ENCODE assay signal across 8 mouse cellular contexts in the genomic region with DNA sequence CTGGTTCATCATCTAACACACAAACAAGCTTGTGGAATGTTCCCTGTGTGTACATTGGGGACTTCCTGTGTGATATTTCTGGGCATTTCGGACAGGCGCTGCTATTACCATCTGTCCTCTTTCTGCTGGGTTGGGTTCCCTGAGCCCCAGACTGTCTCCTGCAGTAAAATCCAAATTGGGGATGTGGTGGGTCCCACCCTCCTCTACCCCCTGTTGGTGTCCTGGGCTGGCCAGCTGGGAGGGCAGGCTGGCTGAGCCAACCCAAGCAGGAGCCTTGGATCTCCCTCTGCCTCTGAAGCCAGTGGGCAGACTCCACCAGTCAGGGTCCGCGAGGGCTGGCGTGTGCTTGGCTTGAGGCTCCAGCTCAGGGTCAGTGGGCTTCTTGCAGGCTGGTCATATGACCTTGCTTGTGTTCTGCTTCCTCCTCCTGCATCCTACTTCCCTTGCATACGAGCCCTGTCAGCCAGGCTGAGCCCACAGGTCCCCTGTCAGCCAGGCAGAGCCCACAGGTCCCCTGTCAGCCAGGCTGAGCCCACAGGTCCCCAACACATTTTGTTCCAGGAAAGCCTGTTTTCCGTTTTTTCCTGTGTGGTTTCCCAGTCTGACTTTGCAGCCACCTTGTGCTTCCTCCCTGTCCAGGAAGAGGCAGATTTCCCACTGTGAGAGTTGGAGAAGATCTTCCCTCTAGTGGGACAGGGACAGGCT. TPM values are rescaled to one million over a fixed set of nuclear protein-coding genes. Genes with fewer than 3 reads are reported as not detected.
A peak's percentile ranks its signal among the peaks of the same experiment; 100 is the strongest.
DNase-seq lines count a peak whose midpoint lies in the region; ATAC-seq and TF ChIP-seq lines count a peak whose summit lies in the region.

No protein-coding gene starts in this region.

- TF ChIP-seq POLR2A in heart, adult 2 months (IDR thresholded peaks at IDR 0.05; ENCODE audit: insufficient read depth, low read depth, low read length), result no peak

- no peak for ATAC-seq in heart, embryonic 16.5 days (replicated peaks; ENCODE audit: extremely low read depth, insufficient read depth, low FRiP score)
- peak; percentile 42 for ATAC-seq in lung, embryonic 16.5 days (ENCODE audit: low read depth)
- ATAC-seq in inflammation-experienced regulatory T-cells, adult 6 months, result no peak

- peaks cover 3% of the 10 kb centered on the region; the same call in 1 of the 2 replicates for H3K36me3 ChIP-seq in heart, adult 2 months (ENCODE audit: control insufficient read depth, insufficient read depth, low read length)
- no peaks in the 10 kb centered on the region for H3K36me3 ChIP-seq in heart, embryonic 16.5 days (ENCODE audit: control insufficient read depth, insufficient read depth)
- no peaks in the 10 kb centered on the region for H3K36me3 ChIP-seq in lung, embryonic 16.5 days (ENCODE audit: control insufficient read depth, insufficient read depth, low read length)

- peak overlapping the region; percentile 28 for H3K9ac ChIP-seq in heart, adult 2 months (ENCODE audit: low read depth, low read length)
- H3K9ac ChIP-seq in heart, embryonic 16.5 days (ENCODE audit: low read length), result peak overlapping the region; percentile 55
- peak overlapping the region; percentile 54 for H3K9ac ChIP-seq in lung, embryonic 16.5 days (ENCODE audit: low read length)

- H3K4me2 ChIP-seq in heart, embryonic 16.5 days (ENCODE audit: low read depth, low read length), result peak overlapping the region; percentile 41
- H3K4me2 ChIP-seq in lung, embryonic 16.5 days (ENCODE audit: low read depth, low read length), result peak overlapping the region; percentile 45

- DNase-seq in heart, adult 2 months, result peak; percentile 50 to 51
- no peak for DNase-seq in heart, adult 11 months
- peak; percentile 64 for DNase-seq in brain, adult 2 months (ENCODE audit: low read depth, low spot score)
- DNase-seq in ovary, postnatal 36 days (ENCODE audit: low spot score), result no peak
- DNase-seq in ovary, adult 18-20 months (ENCODE audit: low spot score), result no peak

- no peak for TF ChIP-seq EP300 in heart, adult 2 months (IDR thresholded peaks at IDR 0.05; ENCODE audit: insufficient read depth, low read depth, low read length)

- no peak overlapping the region for H3K4me3 ChIP-seq in heart, adult 2 months
- H3K4me3 ChIP-seq in heart, embryonic 16.5 days (ENCODE audit: low read length), result no peak overlapping the region
- H3K4me3 ChIP-seq in lung, embryonic 16.5 days (ENCODE audit: low read length), result peak overlapping the region; percentile 10; the same call in 1 of the 2 replicates

- H3K79me2 ChIP-seq in heart, adult 2 months (replicated peaks; ENCODE audit: control insufficient read depth, insufficient read depth, low read length), result peaks cover 8% of the 10 kb centered on the region

- peaks cover 59% of the 10 kb centered on the region for H3K4me1 ChIP-seq in heart, adult 2 months (ENCODE audit: control insufficient read depth, insufficient read depth, low read length)
- H3K4me1 ChIP-seq in heart, embryonic 16.5 days (ENCODE audit: control insufficient read depth, insufficient read depth, low read length), result peaks cover 76% of the 10 kb centered on the region
- peaks cover 80% of the 10 kb centered on the region for H3K4me1 ChIP-seq in lung, embryonic 16.5 days (replicated peaks; ENCODE audit: control insufficient read depth, insufficient read depth, low read length)

- no peaks in the 10 kb centered on the region for H3K9me3 ChIP-seq in heart, embryonic 16.5 days (replicated peaks; ENCODE audit: control insufficient read depth, low read length)
- H3K9me3 ChIP-seq in lung, embryonic 16.5 days (ENCODE audit: control insufficient read depth, low read length), result no peaks in the 10 kb centered on the region

- H3K27ac ChIP-seq in heart, adult 2 months, result peak overlapping the region; percentile 91
- peak overlapping the region; percentile 87 for H3K27ac ChIP-seq in heart, embryonic 16.5 days (ENCODE audit: low read length)
- H3K27ac ChIP-seq in lung, embryonic 16.5 days (ENCODE audit: low read length), result peak overlapping the region; percentile 97

- intact Hi-C loops in heart, adult 2 months (cut with DNase I), result loop anchor here (2.0 kb wide), 1 partner anchor 15 kb away; no protein-coding TSS in a partner anchor

- H3K27me3 ChIP-seq in heart, adult 2 months (ENCODE audit: control insufficient read depth, insufficient read depth, low read length), result no peaks in the 10 kb centered on the region
- no peaks in the 10 kb centered on the region for H3K27me3 ChIP-seq in heart, embryonic 16.5 days (ENCODE audit: control insufficient read depth, insufficient read depth, low read length)
- no peaks in the 10 kb centered on the region for H3K27me3 ChIP-seq in lung, embryonic 16.5 days (ENCODE audit: control insufficient read depth, insufficient read depth, low read depth, low read length)

- WGBS in heart, adult 2 months, result 18% methylated on average over 7 of the region's 7 CpGs
- 41% methylated on average over 7 of the region's 7 CpGs for WGBS in heart, embryonic 16.5 days
- 30% methylated on average over 7 of the region's 7 CpGs for WGBS in lung, embryonic 16.5 days

- no peak for TF ChIP-seq CTCF in heart, adult 2 months (IDR thresholded peaks at IDR 0.05)

RNA-seq across cellular contexts. Expression of gene Pxn, which starts 23.4 kb away (rescaled TPM):
- total RNA-seq in heart, adult 2 months (2021), result 10 to 100 TPM; 35.9 to 37.1 TPM
- 51.9 and 56.5 TPM in 2 replicates for polyA plus RNA-seq in heart, adult 2 months (2012; rRNA removed)
- polyA plus RNA-seq in heart, embryonic 16.5 days (2015; fragmentation: Nextera tagmentation; extraction: Ambion mirVana), result 39.1 and 40.6 TPM in 2 replicates
- 70.1 and 74.4 TPM in 2 replicates for polyA plus RNA-seq in lung, embryonic 16.5 days (2015; fragmentation: Nextera tagmentation; extraction: Ambion mirVana)
- 10 to 100 TPM; 13.7 to 22.1 (median 16.7) TPM for polyA plus RNA-seq in inflammation-experienced regulatory T-cells, adult 6 months (2017; shearing (Covaris generic))

RNA-seq across cellular contexts. Expression of gene Rplp0, which starts 29.4 kb away (rescaled TPM):
- total RNA-seq in heart, adult 2 months (2021), result 100 to 1,000 TPM; 587 to 705 TPM
- 1,240 and 1,274 TPM in 2 replicates for polyA plus RNA-seq in heart, adult 2 months (2012; rRNA removed)
- 1,003 and 1,029 TPM in 2 replicates for polyA plus RNA-seq in heart, embryonic 16.5 days (2015; fragmentation: Nextera tagmentation; extraction: Ambion mirVana)
- polyA plus RNA-seq in lung, embryonic 16.5 days (2015; fragmentation: Nextera tagmentation; extraction: Ambion mirVana), result 1,507 and 1,565 TPM in 2 replicates
- polyA plus RNA-seq in inflammation-experienced regulatory T-cells, adult 6 months (2017; shearing (Covaris generic)), result 1,000 to 10,000 TPM; 3,093 to 3,894 (median 3,885) TPM

RNA-seq across cellular contexts. Expression of gene Gcn1l1, which starts 35.2 kb away (rescaled TPM):
- total RNA-seq in heart, adult 2 months (2021), result 10 to 100 TPM; 34.2 to 40.1 TPM
- 21.5 and 34.6 TPM in 2 replicates for polyA plus RNA-seq in heart, adult 2 months (2012; rRNA removed)
- polyA plus RNA-seq in heart, embryonic 16.5 days (2015; fragmentation: Nextera tagmentation; extraction: Ambion mirVana), result 20.9 and 27.6 TPM in 2 replicates
- 32.9 and 35.1 TPM in 2 replicates for polyA plus RNA-seq in lung, embryonic 16.5 days (2015; fragmentation: Nextera tagmentation; extraction: Ambion mirVana)
- 10 to 100 TPM; 24.7 to 36.4 (median 28.6) TPM for polyA plus RNA-seq in inflammation-experienced regulatory T-cells, adult 6 months (2017; shearing (Covaris generic))

RNA-seq across cellular contexts. Expression of gene Sirt4, which starts 45.4 kb away (rescaled TPM):
- total RNA-seq in heart, adult 2 months (2021), result 10 to 100 TPM; 15.3 to 18.8 TPM
- polyA plus RNA-seq in heart, adult 2 months (2012; rRNA removed), result 25.1 and 31.3 TPM in 2 replicates
- 18.7 and 24.0 TPM in 2 replicates for polyA plus RNA-seq in heart, embryonic 16.5 days (2015; fragmentation: Nextera tagmentation; extraction: Ambion mirVana)
- 28.1 and 31.4 TPM in 2 replicates for polyA plus RNA-seq in lung, embryonic 16.5 days (2015; fragmentation: Nextera tagmentation; extraction: Ambion mirVana)
- 10 to 100 TPM; 12.0 to 18.5 (median 14.8) TPM for polyA plus RNA-seq in inflammation-experienced regulatory T-cells, adult 6 months (2017; shearing (Covaris generic))

Comparison
In these comparisons a context has a peak if more than half of its experiments do, and no peak if none do; other contexts are left out.
1. DNase-seq: peak in heart, adult 2 months (2 of 2) and brain, adult 2 months (single experiment); none in heart, adult 11 months (single experiment), ovary, postnatal 36 days (single experiment) and ovary, adult 18-20 months (single experiment).
2. Peak in every context shown above with its lines, with median percentiles within 50 percentile points of each other: H3K27ac ChIP-seq and H3K9ac ChIP-seq.